Mouse (Mus musculus) kidney, postnatal 0 days (tissue): Measurements from ENCODE around the gene Wdr45. TPM values are rescaled to one million over a fixed set of nuclear protein-coding genes. Genes with fewer than 3 reads are reported as not detected.
"Not testable (repeated sequence)": the region's sequence is repeated elsewhere in the genome, so short reads cannot be mapped to it uniquely, and the experiment has no call there.

Experiments used
- ATAC-seq: fragments of 200-750 bp; cut with Nextera tagmentation; replicated peaks from 2 replicates; pipeline ENCODE4 v1.8.0; 2017; ENCODE audit warnings: low read depth, moderate number of reproducible peaks, moderate TSS enrichment, moderate library complexity; ENCODE audit not compliant: low FRiP score
- DNase-seq: peaks from one replicate; pipeline ENCODE4 v3.0.0-alpha.2; 2016; ENCODE audit warnings: low spot score
- H3K27ac ChIP-seq: fragments of 300-500 bp; sonication (generic); 2 replicates; pipeline ENCODE4 v1.5.1; 2014; ENCODE audit warnings: mild to moderate bottlenecking
- H3K27me3 ChIP-seq: fragments of 300-500 bp; sonication (generic); 2 replicates; pipeline ENCODE4 v1.6.1; 2014; ENCODE audit warnings: low read length, mixed read lengths; ENCODE audit not compliant: insufficient read depth
- H3K36me3 ChIP-seq: fragments of 300-500 bp; sonication (generic); 2 replicates; pipeline ENCODE4 v1.6.1; 2014; ENCODE audit warnings: low read length, mixed read lengths; ENCODE audit not compliant: insufficient read depth
- H3K4me1 ChIP-seq: fragments of 300-500 bp; sonication (generic); replicated peaks from 2 replicates; pipeline ENCODE4 v1.6.1; 2014; ENCODE audit warnings: antibody characterized with exemption, low read length, mixed read lengths; ENCODE audit not compliant: insufficient read depth
- H3K4me2 ChIP-seq: fragments of 300-500 bp; sonication (generic); 2 replicates; pipeline ENCODE4 v1.6.1; 2014; ENCODE audit warnings: mild to moderate bottlenecking, low read length, moderate library complexity, mixed read lengths
- H3K4me3 ChIP-seq: fragments of 300-500 bp; sonication (generic); replicated peaks from 2 replicates; pipeline ENCODE4 v1.5.1; 2014; ENCODE audit warnings: low read depth, low read length
- H3K9ac ChIP-seq: fragments of 300-500 bp; sonication (generic); 2 replicates; pipeline ENCODE4 v1.6.1; 2014; ENCODE audit warnings: low read depth, low read length
- H3K9me3 ChIP-seq: fragments of 300-500 bp; sonication (generic); replicated peaks from 2 replicates; pipeline ENCODE4 v1.6.1; 2016; ENCODE audit warnings: low read length, inconsistent platforms, mixed read lengths
- CTCF ChIP-seq: IDR thresholded peaks from 2 replicates; pipeline ENCODE4 v1.5.1; 2016; ENCODE audit warnings: antibody characterized with exemption, low read depth, mild to moderate bottlenecking, moderate library complexity
- WGBS: fragments of 180-500 bp; shearing (Covaris S2); extraction: QIAGEN DNeasy Blood & Tissue Kit; methylation state at CpG from one replicate; pipeline ENCODE4 v1.1.7; 2014; 5-methylcytosine and 5-hydroxymethylcytosine counted together
- polyA plus RNA-seq: library from polyadenylated mRNA; unstranded; fragments of >200 nt; fragmentation: Nextera tagmentation; extraction: Ambion mirVana; gene quantifications from 2 replicates; pipeline ENCODE4 v1.2.1, GENCODE M21; 2015

Wdr45 gene
- polyA plus RNA-seq, 1 experiment from 2014 or later, result 39.6 TPM

DNA sequence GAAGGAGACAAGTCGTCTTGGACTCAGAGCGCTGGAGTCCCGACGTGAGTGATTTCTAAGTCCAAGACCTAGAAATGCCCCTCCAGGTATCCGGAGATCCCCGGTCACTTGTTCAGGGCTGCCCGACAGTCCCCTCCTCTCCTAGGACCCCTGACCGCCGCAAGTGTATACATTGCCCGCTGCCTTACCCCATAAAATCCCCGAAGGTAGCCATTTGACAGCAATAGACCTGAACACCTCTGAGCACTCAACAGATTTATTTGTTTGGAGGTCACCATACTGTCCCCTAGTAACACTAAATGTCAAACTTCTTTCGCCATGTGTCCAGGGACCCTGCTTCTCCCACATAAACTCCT is 34.1 kb upstream of the Wdr45 start:
- no peaks in the 10 kb centered on the region for H3K9me3 ChIP-seq
- 0 out of 2 replicates have a peak overlapping the region, but pooled peaks have one; percentile 40 for H3K9ac ChIP-seq
- TF ChIP-seq CTCF, result no peak

DNA sequence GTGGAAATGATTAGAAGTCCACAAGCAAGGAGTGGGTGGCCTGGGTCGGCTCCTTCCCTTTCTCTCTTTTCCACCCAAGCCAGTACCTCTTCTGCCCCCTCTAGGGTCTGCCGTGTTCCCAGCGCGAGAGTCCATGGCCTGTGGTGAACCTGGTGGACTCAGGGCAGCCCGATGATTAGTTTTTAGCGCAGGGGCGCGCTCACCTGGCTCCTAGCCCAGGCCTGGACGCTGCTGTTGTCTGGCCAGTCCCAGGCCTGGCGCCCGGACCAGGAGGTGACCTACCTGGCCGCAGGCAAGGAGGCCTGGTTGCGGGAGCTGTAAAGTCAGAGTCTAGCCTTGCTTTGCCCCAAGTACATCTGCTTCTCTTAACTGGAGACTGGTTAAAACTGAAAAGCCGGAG is 33.3 kb upstream of the Wdr45 start, which contains the start of gene Magix:
Gene Magix, minus strand, starts transcription at position 388 of the 400 bp plus-strand sequence.
- H3K4me3 ChIP-seq, result 0 out of 2 replicates have a peak within 1 kb of the TSS, but pooled peaks have one; percentile 11
- H3K4me1 ChIP-seq, result no peaks in the 10 kb centered on the region
- DNase-seq (no peak), ATAC-seq (no peak)
- H3K9me3 ChIP-seq, result no peaks in the 10 kb centered on the region
- H3K27me3 ChIP-seq, result no peaks in the 10 kb centered on the region
- H3K36me3 ChIP-seq, result no peaks in the 10 kb centered on the region
- TF ChIP-seq CTCF, result no peak
- H3K9ac ChIP-seq, result 0 out of 2 replicates have a peak within 1 kb of the TSS, but pooled peaks have one; percentile 40
- peak within 1 kb of the TSS; percentile 31; the same call in 1 of the 2 replicates for H3K27ac ChIP-seq
- WGBS, result 68% methylated on average over 14 of the region's 14 CpGs
- H3K4me2 ChIP-seq, result peak within 1 kb of the TSS; percentile 49

More for the DNA sequence above, 34.1 kb upstream of the Wdr45 start:
- DNase-seq (no peak), ATAC-seq (no peak; the same call in 1 of the 2 replicates)
- Histone ChIP-seq H3K4me1 (no peaks in the 10 kb centered on the region), H3K36me3 (no peaks in the 10 kb centered on the region), H3K4me3 (0 out of 2 replicates have a peak overlapping the region, but pooled peaks have one; percentile 11), H3K4me2 (peak overlapping the region; percentile 49), H3K27me3 (no peaks in the 10 kb centered on the region), H3K27ac (peak overlapping the region; percentile 31; the same call in 1 of the 2 replicates)
- 23% methylated on average over 12 of the region's 12 CpGs for WGBS

DNA sequence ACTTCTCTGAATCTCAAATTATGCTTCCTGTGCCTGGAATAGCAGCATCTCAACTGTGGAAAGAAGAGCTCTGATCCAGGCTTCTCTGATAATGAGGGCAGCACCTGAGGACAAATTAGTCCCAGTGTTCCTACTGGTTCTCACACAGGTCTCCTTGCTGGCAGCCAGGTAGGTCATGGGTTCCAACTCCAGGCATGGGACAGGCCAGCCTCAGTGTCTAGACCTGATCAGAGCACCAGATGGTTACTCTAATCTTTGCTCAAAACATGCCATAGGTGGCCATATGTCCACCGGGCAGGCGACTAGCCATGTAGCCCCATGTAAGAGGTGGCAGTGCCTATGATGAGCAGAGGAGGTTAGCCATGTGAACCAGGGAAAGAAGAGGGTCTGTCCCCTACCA is 25.8 kb upstream of the Wdr45 start:
- Histone ChIP-seq H3K9ac (no peak overlapping the region), H3K4me3 (no peak overlapping the region), H3K4me1 (no peaks in the 10 kb centered on the region), H3K4me2 (no peak overlapping the region), H3K27me3 (no peaks in the 10 kb centered on the region), H3K36me3 (no peaks in the 10 kb centered on the region), H3K9me3 (no peaks in the 10 kb centered on the region), H3K27ac (no peak overlapping the region)
- ATAC-seq, result no peak
- 87% methylated on average over 2 of the region's 2 CpGs for WGBS
- no peak for DNase-seq
- no peak for TF ChIP-seq CTCF

DNA sequence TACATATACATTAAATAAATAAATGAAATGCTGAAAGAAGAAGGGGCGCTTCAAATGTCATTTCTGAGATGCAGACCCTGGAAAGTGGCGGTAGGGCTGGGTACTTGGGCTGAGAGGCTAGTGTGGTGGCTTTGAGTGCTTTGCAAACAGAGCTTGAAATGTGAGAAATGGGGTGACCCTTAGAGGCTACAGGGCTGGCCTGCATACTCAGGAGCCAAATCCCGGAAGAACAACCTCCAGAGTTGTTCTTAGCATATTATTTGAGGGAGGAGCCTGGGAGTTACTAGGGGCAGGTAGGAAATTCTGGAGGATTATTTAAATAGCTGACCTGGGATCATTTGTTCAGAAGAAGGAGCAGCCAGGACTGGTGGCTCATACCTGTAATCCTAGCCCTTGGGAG is 23.6 kb upstream of the Wdr45 start:
- ATAC-seq (no peak), DNase-seq (no peak)
- H3K36me3 ChIP-seq, result no peaks in the 10 kb centered on the region
- 61% methylated on average over 3 of the region's 3 CpGs for WGBS
- no peak for TF ChIP-seq CTCF
- no peaks in the 10 kb centered on the region for H3K4me1 ChIP-seq
- H3K9ac ChIP-seq, result no peak overlapping the region
- no peaks in the 10 kb centered on the region for H3K27me3 ChIP-seq
- H3K4me3 ChIP-seq, result no peak overlapping the region
- no peak overlapping the region for H3K27ac ChIP-seq
- no peaks in the 10 kb centered on the region for H3K9me3 ChIP-seq
- H3K4me2 ChIP-seq, result no peak overlapping the region

DNA sequence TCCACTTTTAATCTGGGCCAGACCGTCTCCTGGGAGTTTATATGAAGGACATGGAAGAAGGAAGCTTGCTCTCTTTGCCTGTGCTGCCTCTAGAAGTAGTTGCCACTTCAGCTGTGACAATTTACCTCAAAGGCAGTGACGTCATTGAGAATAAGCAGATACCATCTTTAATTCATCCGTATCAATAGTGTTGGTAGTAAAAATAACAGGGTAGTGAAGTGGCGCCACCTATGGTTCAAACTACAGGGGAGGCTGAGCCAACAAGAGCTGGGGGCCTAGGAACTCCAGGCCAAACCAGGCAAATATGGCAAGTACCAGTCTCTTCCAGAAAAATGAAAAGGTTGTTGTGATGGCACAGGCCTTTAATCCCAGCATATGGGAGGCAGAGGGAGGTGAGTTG is 21.3 kb upstream of the Wdr45 start:
- ATAC-seq (no peak), DNase-seq (peak; percentile 49)
- H3K36me3 ChIP-seq, result no peaks in the 10 kb centered on the region
- no peak overlapping the region for H3K27ac ChIP-seq
- H3K9ac ChIP-seq, result no peak overlapping the region
- peak; percentile 65 for TF ChIP-seq CTCF
- no peak overlapping the region for H3K4me3 ChIP-seq
- no peak overlapping the region for H3K4me2 ChIP-seq
- no peaks in the 10 kb centered on the region for H3K9me3 ChIP-seq
- no peaks in the 10 kb centered on the region for H3K4me1 ChIP-seq
- no peaks in the 10 kb centered on the region for H3K27me3 ChIP-seq
- 45% methylated on average over 4 of the region's 4 CpGs for whole genome bisulfite sequencing

DNA sequence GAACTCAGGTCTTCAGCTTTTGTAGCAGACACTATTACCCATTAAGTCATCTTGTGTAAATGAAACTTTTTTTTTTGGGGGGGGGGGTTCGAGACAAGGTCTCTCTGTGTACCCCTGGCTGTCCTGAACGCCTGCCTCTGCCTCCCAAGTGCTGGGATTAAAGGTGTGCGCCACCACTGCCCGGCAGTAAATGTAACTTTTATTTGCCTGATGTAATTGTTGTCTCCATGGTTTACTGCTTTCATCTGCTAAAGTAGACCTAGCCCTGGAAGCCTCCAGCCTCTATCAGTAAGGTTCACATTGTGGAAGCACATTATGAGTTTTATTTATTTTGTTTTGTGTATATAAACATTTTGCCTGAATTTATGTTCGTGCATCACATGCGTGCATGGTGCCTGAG is 17.6 kb upstream of the Wdr45 start:
- TF ChIP-seq CTCF, result no peak
- Histone ChIP-seq H3K36me3 (no peaks in the 10 kb centered on the region), H3K4me2 (peak overlapping the region; percentile 35; the same call in 1 of the 2 replicates), H3K4me1 (no peaks in the 10 kb centered on the region), H3K27me3 (no peaks in the 10 kb centered on the region), H3K9me3 (no peaks in the 10 kb centered on the region), H3K9ac (no peak overlapping the region), H3K4me3 (peak overlapping the region; percentile 51; the same call in 1 of the 2 replicates), H3K27ac (no peak overlapping the region)
- peak; percentile 15; the same call in 1 of the 2 replicates for ATAC-seq
- DNase-seq, result no peak
- WGBS, result 41% methylated on average over 6 of the region's 6 CpGs

DNA sequence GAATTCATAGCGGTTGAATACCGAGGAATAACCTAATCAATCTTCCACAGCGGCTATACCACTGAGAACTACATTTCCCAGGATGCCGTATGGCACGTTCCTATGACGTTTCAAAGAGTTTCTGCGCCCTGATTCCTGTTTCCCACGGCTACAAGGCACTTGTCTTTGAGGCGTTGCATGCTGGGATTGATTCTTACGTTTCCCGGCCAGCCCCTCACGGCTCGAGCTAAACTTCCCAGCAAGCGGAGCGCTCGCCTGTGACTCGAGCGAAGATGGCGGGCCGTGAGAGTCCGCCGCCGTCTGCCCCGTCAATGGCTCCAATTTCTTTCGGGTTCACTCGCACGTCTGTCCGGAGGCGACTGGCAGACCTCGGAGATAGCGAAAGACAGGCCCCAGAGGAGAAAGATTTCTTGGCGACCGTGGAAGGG is 17.2 kb upstream of the Wdr45 start, which contains the start of gene Gpkow:
Gene Gpkow, plus strand, starts transcription at position 178 of the 428 bp plus-strand sequence.
- peak; percentile 95 for DNase-seq
- WGBS, result 19% methylated on average over 33 of the region's 33 CpGs
- Histone ChIP-seq H3K4me2 (peak within 1 kb of the TSS; percentile 53), H3K9me3 (no peaks in the 10 kb centered on the region), H3K27me3 (no peaks in the 10 kb centered on the region), H3K9ac (peak within 1 kb of the TSS; percentile 59), H3K27ac (peak within 1 kb of the TSS; percentile 50; the same call in 1 of the 2 replicates), H3K4me1 (no peaks in the 10 kb centered on the region), H3K36me3 (no peaks in the 10 kb centered on the region), H3K4me3 (peak within 1 kb of the TSS; percentile 51)
- ATAC-seq, result peak; percentile 94
- no peak; the same call in 1 of the 2 replicates for TF ChIP-seq CTCF

DNA sequence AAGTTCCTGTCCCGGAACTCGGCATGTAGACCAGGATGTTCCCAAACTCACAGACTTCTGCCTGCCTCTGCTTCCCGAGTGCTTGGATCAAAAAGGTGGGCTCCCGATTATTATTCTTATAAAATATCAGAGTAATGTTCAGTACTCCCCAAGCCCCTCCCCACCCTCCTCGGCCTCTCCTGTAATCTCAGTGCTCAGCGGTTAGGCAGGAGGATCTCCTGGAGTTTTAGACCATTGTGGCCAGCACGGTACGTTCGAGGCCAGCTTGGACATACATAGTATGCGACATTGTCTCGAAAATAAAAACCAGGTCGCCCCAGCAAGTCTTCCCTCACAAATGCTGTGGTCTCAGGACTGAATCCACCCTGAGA is 384 bp upstream of the Wdr45 start:
- H3K9ac ChIP-seq, result peak overlapping the region; percentile 31; the same call in 1 of the 2 replicates
- not testable (repeated sequence) for H3K36me3 ChIP-seq, H3K27ac ChIP-seq, H3K27me3 ChIP-seq, ATAC-seq, H3K9me3 ChIP-seq, DNase-seq, H3K4me1 ChIP-seq
- WGBS, result 42% methylated on average over 5 of the region's 12 CpGs
- H3K4me3 ChIP-seq, result 0 out of 2 replicates have a peak overlapping the region, but pooled peaks have one; percentile 21
- peak overlapping the region; percentile 50 for H3K4me2 ChIP-seq
